Mouse (Mus musculus): ENCODE results near the gene Nkx2-1. TPM values are rescaled to one million over a fixed set of nuclear protein-coding genes. Genes with fewer than 3 reads are reported as not detected.

The Nkx2-1 gene
- polyA plus RNA-seq, 1 experiment from 2014 or later = 12.0 TPM

DNA sequence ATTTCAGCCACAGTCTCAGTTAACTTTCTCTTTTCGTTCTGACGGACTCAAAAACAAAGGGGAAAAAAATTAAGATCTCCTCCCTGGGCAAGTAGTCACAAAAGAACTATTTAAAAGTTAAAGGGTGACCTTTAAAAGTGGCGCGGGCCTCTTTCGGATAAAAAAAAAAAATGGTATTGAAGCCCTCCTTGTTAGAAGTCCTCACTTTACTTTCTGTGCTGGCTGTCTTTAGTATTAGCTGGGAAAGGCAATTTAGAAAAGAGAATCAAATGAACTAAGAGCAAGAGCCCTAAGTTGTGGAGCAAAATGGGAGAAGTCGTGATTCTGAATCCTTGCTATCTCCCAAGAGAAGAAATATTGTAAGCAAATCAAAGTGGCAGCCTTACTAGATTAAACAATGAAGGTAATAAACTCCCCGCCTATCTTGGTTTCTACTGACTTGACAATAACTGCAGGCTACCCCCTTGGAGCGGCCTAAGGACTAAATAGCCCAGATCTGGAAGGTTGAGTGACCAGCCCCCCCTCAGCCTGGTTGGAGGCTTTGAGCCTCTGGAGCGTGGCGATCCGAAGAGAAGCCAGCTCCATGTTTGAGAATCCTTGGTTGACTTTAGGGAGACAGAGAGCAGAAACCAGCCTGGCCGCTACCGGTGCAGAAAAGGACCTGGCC lies 17.5 kb downstream of the Nkx2-1 start:
- Histone ChIP-seq H3K4me1 (peaks cover 27% of the 10 kb centered on the region), H3K9me3 (no peaks in the 10 kb centered on the region), H3K36me3 (replicated peaks) (no peaks in the 10 kb centered on the region), H3K4me3 (peak overlapping the region; percentile 43), H3K27me3 (ENCODE audit: poor library complexity, severe bottlenecking) (peaks cover 100% of the 10 kb centered on the region), H3K27ac (peak overlapping the region; percentile 81)
- WGBS = 16% methylated on average over 13 of the region's 13 CpGs
- DNase-seq (ENCODE audit: extremely low spot score, low spot score) = no peak

DNA sequence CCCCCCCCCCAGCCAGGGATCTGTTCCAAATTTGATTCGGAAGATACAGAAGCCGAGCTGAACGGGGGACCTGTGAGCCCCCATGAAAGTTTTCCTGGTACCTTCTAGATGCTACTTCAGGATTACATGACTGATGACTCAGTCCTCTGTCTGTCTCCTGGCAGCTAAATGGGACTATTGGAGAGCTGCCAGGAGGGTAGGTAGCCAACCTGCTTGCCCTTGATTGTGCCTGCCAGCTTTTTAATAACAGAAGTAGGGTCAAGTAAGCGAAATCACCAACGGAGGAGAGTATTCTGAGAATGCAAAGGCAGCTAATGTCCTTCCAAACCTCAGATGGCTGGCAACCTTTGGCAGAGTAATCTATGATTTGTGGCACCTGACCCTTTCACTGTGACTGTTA lies 18.5 kb downstream of the Nkx2-1 start:
- H3K27me3 ChIP-seq (ENCODE audit: poor library complexity, severe bottlenecking) = peaks cover 100% of the 10 kb centered on the region
- 61% methylated on average over 5 of the region's 5 CpGs for WGBS
- no peak for DNase-seq (ENCODE audit: extremely low spot score, low spot score)
- H3K36me3 ChIP-seq (replicated peaks) = no peaks in the 10 kb centered on the region
- H3K4me3 ChIP-seq = no peak overlapping the region
- peaks cover 27% of the 10 kb centered on the region for H3K4me1 ChIP-seq
- no peak overlapping the region for H3K27ac ChIP-seq
- H3K9me3 ChIP-seq = no peaks in the 10 kb centered on the region

DNA sequence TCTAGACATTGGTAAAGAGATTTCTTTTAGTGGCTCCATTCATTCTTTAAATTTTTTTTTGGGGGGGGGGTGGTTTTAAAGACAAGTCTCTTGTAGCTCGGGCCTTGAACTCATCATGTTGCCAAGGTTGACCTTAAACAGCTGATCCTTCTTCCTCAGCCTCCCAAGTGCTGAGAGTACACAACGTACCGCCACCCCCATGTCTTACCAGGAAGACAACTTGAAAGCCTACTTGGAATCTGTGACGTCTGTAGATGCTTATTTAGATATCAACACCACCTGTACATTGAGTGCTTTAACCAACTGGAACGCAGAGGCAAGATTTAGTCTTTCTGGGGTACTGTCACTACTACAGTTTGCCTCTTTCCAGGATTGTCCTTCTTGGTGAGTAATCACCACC lies 21.9 kb downstream of the Nkx2-1 start:
- H3K9me3 ChIP-seq = no peaks in the 10 kb centered on the region
- H3K4me3 ChIP-seq = no peak overlapping the region
- no peaks in the 10 kb centered on the region for H3K36me3 ChIP-seq (replicated peaks)
- peaks cover 16% of the 10 kb centered on the region for H3K4me1 ChIP-seq
- peaks cover 100% of the 10 kb centered on the region for H3K27me3 ChIP-seq (ENCODE audit: poor library complexity, severe bottlenecking)
- 89% methylated on average over 5 of the region's 5 CpGs for WGBS
- no peak for DNase-seq (ENCODE audit: extremely low spot score, low spot score)
- H3K27ac ChIP-seq = no peak overlapping the region

- 51% methylated on average over 8 of the region's 8 CpGs for WGBS
- Histone ChIP-seq H3K27ac (no peak overlapping the region), H3K4me1 (peaks cover 13% of the 10 kb centered on the region), H3K4me3 (no peak overlapping the region), H3K27me3 (ENCODE audit: poor library complexity, severe bottlenecking) (peaks cover 100% of the 10 kb centered on the region), H3K9me3 (no peaks in the 10 kb centered on the region), H3K36me3 (replicated peaks) (no peaks in the 10 kb centered on the region)
- DNase-seq (ENCODE audit: extremely low spot score, low spot score) = no peak
Measured at GRCm38 (mm10) chr12:56508413-56508812, 28.3 kb downstream of the Nkx2-1 start.

- 51% methylated on average over 3 of the region's 3 CpGs for WGBS
Measured at GRCm38 (mm10) chr12:56487046-56487445, 49.7 kb downstream of the Nkx2-1 start.

GRCm38 (mm10) chr12:56482606-56483005 lies 54.1 kb downstream of the Nkx2-1 start:
- Histone ChIP-seq H3K27me3 (ENCODE audit: poor library complexity, severe bottlenecking) (peaks cover 99% of the 10 kb centered on the region), H3K36me3 (replicated peaks) (no peaks in the 10 kb centered on the region), H3K9me3 (no peaks in the 10 kb centered on the region), H3K4me1 (no peaks in the 10 kb centered on the region), H3K4me3 (no peak overlapping the region), H3K27ac (no peak overlapping the region)
- no peak for DNase-seq (ENCODE audit: extremely low spot score, low spot score)
- 81% methylated on average over 10 of the region's 10 CpGs for WGBS

More at GRCm38 (mm10) chr12:56487046-56487445, 49.7 kb downstream of the Nkx2-1 start:
- no peaks in the 10 kb centered on the region for H3K9me3 ChIP-seq
- H3K4me3 ChIP-seq = no peak overlapping the region
- DNase-seq (ENCODE audit: extremely low spot score, low spot score) = no peak
- H3K27ac ChIP-seq = no peak overlapping the region
- H3K27me3 ChIP-seq (ENCODE audit: poor library complexity, severe bottlenecking) = peaks cover 94% of the 10 kb centered on the region
- H3K36me3 ChIP-seq (replicated peaks) = no peaks in the 10 kb centered on the region
- H3K4me1 ChIP-seq = no peaks in the 10 kb centered on the region

Other genes starting within 250 kb of the Nkx2-1 start
- 64.1 and 65.7 TPM in 2 replicates for gene Mbip, start 191.0 kb downstream of the Nkx2-1 start, polyA plus RNA-seq (2016; fragmentation: Nextera tagmentation; extraction: Ambion mirVana)
- gene Nkx2-9, start 76.4 kb upstream of the Nkx2-1 start, polyA plus RNA-seq (2016; fragmentation: Nextera tagmentation; extraction: Ambion mirVana) = 3.0 and 3.6 TPM in 2 replicates
- 1.3 and 1.4 TPM in 2 replicates for gene Pax9, start 154.9 kb upstream of the Nkx2-1 start, polyA plus RNA-seq (2016; fragmentation: Nextera tagmentation; extraction: Ambion mirVana)